Mouse (Mus musculus) kidney, adult 2 months (tissue): Measurements from ENCODE around the gene Zfp329.

Experiments used
- CTCF ChIP-seq: fragments of 200-500 bp; conservative IDR thresholded peaks from 2 replicates; pipeline ENCODE4 v1.5.1; 2011; ENCODE audit warnings: low read depth, mild to moderate bottlenecking, control low read depth, low read length, moderate library complexity, mixed read lengths; ENCODE audit not compliant: insufficient read depth, insufficient read length
- POLR2A ChIP-seq: fragments of 200-500 bp; IDR thresholded peaks from one replicate; pipeline ENCODE4 v1.6.1; 2011; ENCODE audit warnings: low read depth, low read length, control low read depth

- TF ChIP-seq CTCF (no peak), POLR2A (no peak)
These were observed 15.0 kb downstream of the Zfp329 start for GRCm38 (mm10) chr7:12803727-12804071.
